Mouse (Mus musculus) liver, embryonic 15.5 days (tissue): ENCODE data around the gene Gm29094. TPM values are rescaled to one million over a fixed set of nuclear protein-coding genes. Genes with fewer than 3 reads are reported as not detected.
"Not testable (repeated sequence)": the region's sequence is repeated elsewhere in the genome, so short reads cannot be mapped to it uniquely, and the experiment has no call there.

ENCODE experiments used
- ATAC-seq: fragments of 200-750 bp; cut with Nextera tagmentation; 2 replicates; pipeline ENCODE4 v1.8.0; 2017; ENCODE audit warnings: moderate number of reproducible peaks, mild to moderate bottlenecking, moderate library complexity; ENCODE audit not compliant: insufficient read depth
- H3K27ac ChIP-seq: fragments of 300-500 bp; sonication (generic); replicated peaks from 2 replicates; pipeline ENCODE4 v1.5.1; 2015; ENCODE audit warnings: mild to moderate bottlenecking, inconsistent platforms
- H3K27me3 ChIP-seq: fragments of 300-500 bp; sonication (generic); 2 replicates; pipeline ENCODE4 v1.6.1; 2015; ENCODE audit warnings: mild to moderate bottlenecking, inconsistent platforms
- H3K36me3 ChIP-seq: fragments of 300-500 bp; sonication (generic); replicated peaks from 2 replicates; pipeline ENCODE4 v1.6.1; 2015; ENCODE audit warnings: moderate library complexity, mild to moderate bottlenecking, inconsistent platforms
- H3K4me1 ChIP-seq: fragments of 300-500 bp; sonication (generic); replicated peaks from 2 replicates; pipeline ENCODE4 v1.6.1; 2015; ENCODE audit warnings: inconsistent platforms
- H3K4me2 ChIP-seq: fragments of 300-500 bp; sonication (generic); 2 replicates; pipeline ENCODE4 v1.6.1; 2015; ENCODE audit warnings: moderate library complexity, mild to moderate bottlenecking, inconsistent platforms
- H3K4me3 ChIP-seq: fragments of 300-500 bp; sonication (generic); replicated peaks from 2 replicates; pipeline ENCODE4 v1.5.1; 2015; ENCODE audit warnings: mild to moderate bottlenecking, inconsistent platforms
- H3K9ac ChIP-seq: fragments of 300-500 bp; sonication (generic); 2 replicates; pipeline ENCODE4 v1.6.1; 2015; ENCODE audit warnings: moderate library complexity, mild to moderate bottlenecking, inconsistent platforms
- H3K9me3 ChIP-seq: fragments of 300-500 bp; sonication (generic); replicated peaks from 2 replicates; pipeline ENCODE4 v1.6.1; 2016; ENCODE audit warnings: inconsistent platforms
- WGBS: fragments of 180-500 bp; shearing (Covaris S2); methylation state at CpG from one replicate; pipeline ENCODE4 v1.1.7; 2015; ENCODE audit warnings: mixed read lengths; ENCODE audit not compliant: insufficient replicate concordance; 5-methylcytosine and 5-hydroxymethylcytosine counted together
- polyA plus RNA-seq: library from polyadenylated mRNA; unstranded; fragments of >200 nt; fragmentation: Nextera tagmentation; extraction: Ambion mirVana; gene quantifications from 2 replicates; pipeline ENCODE4 v1.2.1, GENCODE M21; 2015

The Gm29094 gene
- polyA plus RNA-seq, 1 experiment from 2014 or later = 0.45 TPM

DNA sequence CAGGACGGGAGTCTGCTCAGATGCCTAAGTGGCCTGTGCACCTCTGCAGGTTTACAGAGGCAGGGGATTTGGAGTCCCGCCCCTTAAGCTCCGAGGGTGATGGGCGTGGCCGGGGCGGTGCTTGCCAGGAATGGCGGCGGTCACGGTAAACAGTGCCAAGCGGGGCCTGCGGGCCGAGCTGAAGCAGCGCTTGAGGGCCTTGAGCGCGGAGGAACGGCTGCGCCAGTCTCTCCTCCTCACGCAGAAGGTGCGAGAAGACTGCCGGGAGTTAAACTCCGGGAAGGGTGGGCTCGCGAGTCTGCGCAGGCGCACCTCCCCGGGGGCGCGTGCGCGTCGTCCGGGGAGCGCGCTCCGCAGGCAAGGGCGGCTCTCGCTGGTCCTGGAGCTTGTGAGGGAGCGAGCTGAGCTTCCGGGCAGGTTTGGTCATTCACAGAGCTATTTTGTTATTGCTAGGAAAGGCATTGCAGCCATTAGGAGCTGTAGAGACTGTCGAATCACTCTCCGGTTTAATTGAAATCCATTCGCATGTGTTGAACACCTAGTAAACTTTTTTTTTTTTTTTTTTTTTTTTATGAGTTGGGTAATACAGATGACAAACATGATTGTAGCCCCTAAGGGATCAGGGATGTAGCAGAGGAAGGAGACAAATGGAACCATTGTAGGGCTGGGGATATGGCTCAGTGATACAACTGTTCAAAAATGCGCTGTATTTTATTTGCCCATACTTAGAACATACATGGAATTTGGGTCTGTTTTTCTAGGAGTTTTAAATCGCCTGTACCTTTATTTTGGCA, 12.1 kb downstream of the Gm29094 start:
- H3K4me3 ChIP-seq = peak overlapping the region; percentile 45
- H3K27ac ChIP-seq = 0 out of 2 replicates have a peak overlapping the region, but pooled peaks have one; percentile 65
- WGBS = 6% methylated on average over 8 of the region's 44 CpGs
- not testable (repeated sequence) for H3K36me3 ChIP-seq, H3K27me3 ChIP-seq, H3K4me1 ChIP-seq, H3K9me3 ChIP-seq, H3K9ac ChIP-seq
- ATAC-seq = peak; percentile 92
- H3K4me2 ChIP-seq = peak overlapping the region; percentile 58

GRCm38 (mm10) chr9:89212428-89212827, 13.2 kb downstream of the Gm29094 start:
- not testable (repeated sequence) for H3K36me3 ChIP-seq, ATAC-seq

GRCm38 (mm10) chr9:89218174-89218573, 19.0 kb downstream of the Gm29094 start:
- not testable (repeated sequence) for ATAC-seq, H3K4me2 ChIP-seq, H3K9ac ChIP-seq, H3K36me3 ChIP-seq, H3K27ac ChIP-seq, H3K4me1 ChIP-seq, H3K9me3 ChIP-seq, H3K27me3 ChIP-seq, H3K4me3 ChIP-seq
- 77% methylated on average over 4 of the region's 4 CpGs for WGBS

More at GRCm38 (mm10) chr9:89212428-89212827, 13.2 kb downstream of the Gm29094 start:
- H3K9ac ChIP-seq, H3K9me3 ChIP-seq, H3K4me3 ChIP-seq, H3K4me2 ChIP-seq, H3K4me1 ChIP-seq, H3K27me3 ChIP-seq, H3K27ac ChIP-seq: not testable (repeated sequence)
- 15% methylated on average over 1 of the region's 1 CpGs for WGBS

- not testable (repeated sequence) for H3K4me1 ChIP-seq, H3K36me3 ChIP-seq, H3K4me2 ChIP-seq, H3K4me3 ChIP-seq, H3K9ac ChIP-seq, H3K27ac ChIP-seq, H3K9me3 ChIP-seq, H3K27me3 ChIP-seq
- 65% methylated on average over 3 of the region's 4 CpGs for WGBS
- ATAC-seq = 0 out of 2 replicates have a peak, but pooled peaks have one; percentile 22
Observed at GRCm38 (mm10) chr9:89219668-89220067, 20.5 kb downstream of the Gm29094 start.

GRCm38 (mm10) chr9:89220704-89221287, 21.6 kb downstream of the Gm29094 start:
- H3K36me3 ChIP-seq, ATAC-seq: not testable (repeated sequence)
- WGBS = 68% methylated on average over 6 of the region's 6 CpGs

DNA sequence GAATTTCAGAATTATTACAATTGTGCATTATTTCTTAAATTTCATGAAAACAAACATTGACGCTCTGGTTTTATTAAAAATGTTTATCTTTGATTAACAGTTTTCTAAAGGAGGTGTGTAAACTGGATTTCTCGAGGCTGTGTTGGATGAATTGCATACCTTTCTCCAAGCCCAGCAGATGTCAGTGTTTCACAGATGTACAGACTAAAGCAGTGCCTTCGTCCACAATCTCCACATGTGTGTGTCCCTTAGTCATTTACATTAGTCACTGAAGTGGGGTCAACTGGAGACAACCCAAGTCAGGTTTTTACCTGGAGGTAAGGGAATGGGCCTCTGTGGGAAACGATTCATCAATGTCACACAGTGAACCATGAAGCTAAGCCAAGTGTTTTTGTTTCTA, 26.9 kb downstream of the Gm29094 start:
- no peak overlapping the region for H3K4me3 ChIP-seq
- no peak overlapping the region for H3K4me2 ChIP-seq
- H3K9ac ChIP-seq = no peak overlapping the region
- no peaks in the 10 kb centered on the region for H3K9me3 ChIP-seq
- ATAC-seq = no peak
- H3K27ac ChIP-seq = no peak overlapping the region
- no peaks in the 10 kb centered on the region for H3K4me1 ChIP-seq
- no peaks in the 10 kb centered on the region for H3K27me3 ChIP-seq
- no peaks in the 10 kb centered on the region for H3K36me3 ChIP-seq
- 49% methylated on average over 4 of the region's 4 CpGs for WGBS

More at GRCm38 (mm10) chr9:89220704-89221287, 21.6 kb downstream of the Gm29094 start:
- not testable (repeated sequence) for H3K4me1 ChIP-seq, H3K4me3 ChIP-seq, H3K9ac ChIP-seq, H3K27ac ChIP-seq, H3K9me3 ChIP-seq, H3K4me2 ChIP-seq, H3K27me3 ChIP-seq

DNA sequence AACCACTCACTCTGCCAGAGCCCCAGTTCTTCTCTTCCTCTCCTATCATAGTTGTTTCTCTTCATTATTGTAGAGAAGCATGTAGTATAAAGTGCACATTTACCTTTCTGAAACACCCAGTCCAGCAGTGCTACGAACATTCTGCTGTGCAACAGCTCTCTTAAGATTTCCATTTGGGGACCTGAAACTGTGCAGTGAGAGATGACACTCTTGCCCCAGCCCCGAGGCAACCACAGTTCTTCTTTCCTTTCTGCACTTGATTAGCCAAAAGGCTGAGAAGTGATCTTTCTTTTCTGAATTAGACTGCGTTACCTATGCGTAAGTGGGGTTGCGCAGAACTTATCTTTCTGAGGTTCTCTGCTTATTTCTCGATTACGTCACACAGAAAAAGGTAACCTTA, 28.9 kb downstream of the Gm29094 start:
- H3K27me3 ChIP-seq = no peaks in the 10 kb centered on the region
- no peak for ATAC-seq
- H3K27ac ChIP-seq = no peak overlapping the region
- no peak overlapping the region for H3K4me2 ChIP-seq
- 68% methylated on average over 7 of the region's 7 CpGs for WGBS
- H3K4me1 ChIP-seq = no peaks in the 10 kb centered on the region
- no peak overlapping the region for H3K9ac ChIP-seq
- H3K9me3 ChIP-seq = no peaks in the 10 kb centered on the region
- H3K36me3 ChIP-seq = no peaks in the 10 kb centered on the region
- H3K4me3 ChIP-seq = no peak overlapping the region

DNA sequence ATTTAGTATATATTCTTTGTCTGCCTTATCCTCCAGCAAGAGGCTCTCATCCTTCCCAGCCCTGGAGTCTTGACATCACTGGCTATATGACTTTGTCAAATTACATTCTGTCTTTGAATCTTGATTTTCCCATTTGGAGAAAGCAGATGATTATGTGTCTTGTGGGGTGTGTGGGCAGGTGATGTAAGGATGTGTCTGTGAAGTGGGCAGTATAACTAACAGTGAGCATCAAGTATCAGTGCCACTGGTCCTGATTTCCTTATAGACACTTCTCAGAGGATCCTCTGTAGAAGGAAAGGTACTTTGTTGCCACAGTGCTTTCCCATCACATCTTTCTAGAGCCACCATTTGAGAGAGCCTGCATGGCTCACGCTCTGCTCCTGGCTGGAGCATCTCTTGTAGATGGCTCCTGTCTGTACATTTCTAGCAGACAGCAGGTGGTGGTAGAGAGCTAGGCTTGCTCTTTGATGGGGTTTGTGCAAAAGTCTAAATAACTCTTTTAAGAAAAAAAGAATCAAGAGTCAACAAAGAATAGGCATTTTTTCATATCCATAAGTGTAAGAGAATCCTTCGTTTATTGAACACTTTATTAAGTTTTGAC, 31.8 kb downstream of the Gm29094 start:
- H3K4me1 ChIP-seq, H3K36me3 ChIP-seq, H3K27me3 ChIP-seq, H3K9me3 ChIP-seq, H3K27ac ChIP-seq, H3K4me3 ChIP-seq, H3K4me2 ChIP-seq, H3K9ac ChIP-seq, ATAC-seq: not testable (repeated sequence)
- 47% methylated on average over 2 of the region's 2 CpGs for WGBS

DNA sequence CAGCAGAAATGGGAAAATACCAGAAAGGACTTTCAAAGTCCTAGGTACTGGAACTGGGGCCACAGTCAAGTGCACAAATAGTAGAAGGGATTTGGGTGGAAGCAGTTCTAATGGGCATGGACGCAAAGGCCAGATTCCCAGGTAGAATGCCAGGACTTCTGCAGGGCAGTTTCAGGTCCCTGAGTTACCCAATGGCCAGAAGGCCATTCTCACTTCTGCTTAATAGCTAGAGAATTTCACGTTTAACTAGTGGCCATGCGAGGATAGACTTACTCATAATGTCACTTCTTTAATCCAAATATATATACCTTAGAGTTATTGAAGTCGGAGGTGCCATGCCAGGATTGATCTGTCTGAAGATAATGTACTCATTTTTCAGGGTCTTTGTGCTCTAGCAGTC, 38.0 kb downstream of the Gm29094 start:
- ATAC-seq, H3K36me3 ChIP-seq, H3K4me3 ChIP-seq, H3K4me2 ChIP-seq, H3K9ac ChIP-seq, H3K4me1 ChIP-seq, H3K27ac ChIP-seq, H3K9me3 ChIP-seq, H3K27me3 ChIP-seq: not testable (repeated sequence)
- WGBS = 59% methylated on average over 4 of the region's 4 CpGs

GRCm38 (mm10) chr9:89238976-89239505, 39.9 kb downstream of the Gm29094 start:
- H3K4me1 ChIP-seq, H3K9ac ChIP-seq, H3K4me3 ChIP-seq, H3K9me3 ChIP-seq, H3K36me3 ChIP-seq, H3K4me2 ChIP-seq, ATAC-seq, H3K27ac ChIP-seq, H3K27me3 ChIP-seq: not testable (repeated sequence)
- 62% methylated on average over 4 of the region's 5 CpGs for WGBS

DNA sequence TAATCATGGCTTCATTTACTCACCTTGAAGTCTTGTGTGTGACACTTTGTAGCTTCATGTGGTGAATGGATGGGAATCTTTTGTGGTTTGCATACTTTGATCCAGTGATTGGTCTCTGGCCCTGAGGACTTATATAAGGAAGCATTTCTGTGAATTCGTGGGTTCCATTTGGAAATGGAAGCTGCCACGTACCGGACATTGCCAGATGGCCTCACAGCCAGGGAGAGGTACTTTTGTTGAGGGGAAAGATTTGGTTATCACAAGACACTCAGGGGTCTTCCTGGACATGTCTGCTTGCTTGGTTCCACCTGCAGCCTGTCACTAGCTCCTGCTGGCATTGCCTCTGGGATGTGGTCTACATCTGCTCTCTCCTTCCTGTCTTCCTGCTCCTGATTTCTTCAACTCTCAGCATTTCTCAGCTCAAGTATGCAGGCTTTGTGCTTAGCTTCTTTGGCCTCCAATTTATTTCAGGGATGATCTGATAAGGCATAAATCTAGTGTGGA, 41.4 kb downstream of the Gm29094 start:
- WGBS = 68% methylated on average over 3 of the region's 3 CpGs
- not testable (repeated sequence) for H3K4me3 ChIP-seq, H3K27me3 ChIP-seq

More for the DNA sequence above, 41.4 kb downstream of the Gm29094 start:
- H3K27ac ChIP-seq, H3K9me3 ChIP-seq, H3K4me2 ChIP-seq, H3K36me3 ChIP-seq, ATAC-seq, H3K9ac ChIP-seq, H3K4me1 ChIP-seq: not testable (repeated sequence)
